Mouse (Mus musculus) natural killer cell, adult 2 months (primary cell): ENCODE measurements around the gene Olfr692.
"Not testable (repeated sequence)": the region's sequence is repeated elsewhere in the genome, so short reads cannot be mapped to it uniquely, and the experiment has no call there.

Experiments
- DNase-seq, 2 experiments: peaks; one replicate each; pipeline ENCODE4 v3.0.0; 2022; ENCODE audit warnings: low spot score in 2 of 2

The Olfr692 gene

GRCm38 (mm10) chr7:105367930-105368329, at the start of gene Olfr692:
Olfr692 (plus strand) TSS chr7:105368230.
- no peak for DNase-seq

GRCm38 (mm10) chr7:105325302-105325701, 42.7 kb upstream of the Olfr692 start:
- DNase-seq = no peak

- DNase-seq = no peak
Observed at GRCm38 (mm10) chr7:105334004-105334403, 34.0 kb upstream of the Olfr692 start, which contains the start of gene Olfr690. Olfr690 (minus strand) TSS chr7:105334104.

GRCm38 (mm10) chr7:105342170-105342569, 25.9 kb upstream of the Olfr692 start, which contains the start of gene Olfr691:
Olfr691 (minus strand) TSS chr7:105342270.
- DNase-seq = no peak

GRCm38 (mm10) chr7:105342752-105343151, 25.3 kb upstream of the Olfr692 start:
- no peak for DNase-seq

- DNase-seq = not testable (repeated sequence)
Observed at GRCm38 (mm10) chr7:105356064-105356463, 12.0 kb upstream of the Olfr692 start.

GRCm38 (mm10) chr7:105356487-105356886, 11.5 kb upstream of the Olfr692 start:
- not testable (repeated sequence) for DNase-seq

- DNase-seq = no peak
Observed at GRCm38 (mm10) chr7:105361713-105362112, 6.3 kb upstream of the Olfr692 start.

- DNase-seq = no peak
Observed at GRCm38 (mm10) chr7:105367268-105367667, 762 bp upstream of the Olfr692 start.

GRCm38 (mm10) chr7:105368521-105368920, 491 bp downstream of the Olfr692 start:
- DNase-seq = no peak

GRCm38 (mm10) chr7:105372912-105373311, 4.9 kb downstream of the Olfr692 start:
- DNase-seq = peak; percentile 17 to 37

GRCm38 (mm10) chr7:105373509-105373908, 5.5 kb downstream of the Olfr692 start:
- DNase-seq = no peak

- DNase-seq = no peak
Observed at GRCm38 (mm10) chr7:105373976-105374375, 5.9 kb downstream of the Olfr692 start.

- DNase-seq = no peak
Observed at GRCm38 (mm10) chr7:105374866-105375265, 6.8 kb downstream of the Olfr692 start, which contains the start of gene Gm5901. Gm5901 (plus strand) TSS chr7:105375038.

GRCm38 (mm10) chr7:105380329-105380728, 12.3 kb downstream of the Olfr692 start:
- DNase-seq = no peak

- no peak for DNase-seq
Observed at GRCm38 (mm10) chr7:105387696-105388095, 19.7 kb downstream of the Olfr692 start.

GRCm38 (mm10) chr7:105390236-105390635, 22.2 kb downstream of the Olfr692 start:
- DNase-seq = no peak

GRCm38 (mm10) chr7:105394606-105395005, 26.6 kb downstream of the Olfr692 start:
- DNase-seq = no peak

GRCm38 (mm10) chr7:105395131-105395820, 27.2 kb downstream of the Olfr692 start:
- DNase-seq = peak; percentile 7

GRCm38 (mm10) chr7:105396126-105396525, 28.1 kb downstream of the Olfr692 start:
- no peak for DNase-seq

- DNase-seq = peak; percentile 14 to 20
Observed at GRCm38 (mm10) chr7:105399058-105399934, 31.3 kb downstream of the Olfr692 start.

GRCm38 (mm10) chr7:105399935-105400624, 32.0 kb downstream of the Olfr692 start, which contains the start of gene Fam160a2:
Fam160a2 (minus strand) TSS chr7:105400054.
- peak; percentile 91 to 94 for DNase-seq
